Mouse (Mus musculus): ENCODE measurements around the gene Pkp4.

Pkp4 gene

GRCm38 (mm10) chr2:59266428-59266827 lies 105.8 kb downstream of the Pkp4 start:
- in situ Hi-C loops (cut with MboI, MseI), result no loop called here

- in situ Hi-C loops (cut with MboI, MseI), result no loop called here
These were observed 111.2 kb downstream of the Pkp4 start for GRCm38 (mm10) chr2:59271835-59272234.

GRCm38 (mm10) chr2:59272713-59273112 lies 112.1 kb downstream of the Pkp4 start:
- in situ Hi-C loops (cut with MboI, MseI), result no loop called here

- in situ Hi-C loops (cut with MboI, MseI), result no loop called here
These were observed 120.4 kb downstream of the Pkp4 start for GRCm38 (mm10) chr2:59280914-59281562.

- in situ Hi-C loops (cut with MboI, MseI), result no loop called here
These were observed 122.3 kb downstream of the Pkp4 start for GRCm38 (mm10) chr2:59282966-59283365.

- in situ Hi-C loops (cut with MboI, MseI), result no loop called here
These were observed 123.6 kb downstream of the Pkp4 start for GRCm38 (mm10) chr2:59284216-59284615.

- in situ Hi-C loops (cut with MboI, MseI), result no loop called here
These were observed 124.3 kb downstream of the Pkp4 start for GRCm38 (mm10) chr2:59284734-59285490.

- in situ Hi-C loops (cut with MboI, MseI), result no loop called here
These were observed 124.9 kb downstream of the Pkp4 start for GRCm38 (mm10) chr2:59285581-59285980.

GRCm38 (mm10) chr2:59286247-59286646 lies 125.6 kb downstream of the Pkp4 start:
- in situ Hi-C loops (cut with MboI, MseI), result no loop called here

- in situ Hi-C loops (cut with MboI, MseI), result no loop called here
These were observed 127.0 kb downstream of the Pkp4 start for GRCm38 (mm10) chr2:59287630-59288029.

- in situ Hi-C loops (cut with MboI, MseI), result no loop called here
These were observed 128.8 kb downstream of the Pkp4 start for GRCm38 (mm10) chr2:59289411-59289810.

GRCm38 (mm10) chr2:59290391-59290790 lies 129.7 kb downstream of the Pkp4 start:
- in situ Hi-C loops (cut with MboI, MseI), result no loop called here

GRCm38 (mm10) chr2:59299831-59300230 lies 139.2 kb downstream of the Pkp4 start:
- in situ Hi-C loops (cut with MboI, MseI), result no loop called here

- in situ Hi-C loops (cut with MboI, MseI), result no loop called here
These were observed 141.0 kb downstream of the Pkp4 start for GRCm38 (mm10) chr2:59301671-59302070.

- in situ Hi-C loops (cut with MboI, MseI), result no loop called here
These were observed 141.8 kb downstream of the Pkp4 start for GRCm38 (mm10) chr2:59302430-59302829.

GRCm38 (mm10) chr2:59303530-59304063 lies 142.9 kb downstream of the Pkp4 start:
- in situ Hi-C loops (cut with MboI, MseI), result no loop called here

GRCm38 (mm10) chr2:59307302-59307701 lies 146.7 kb downstream of the Pkp4 start:
- in situ Hi-C loops (cut with MboI, MseI), result no loop called here

- in situ Hi-C loops (cut with MboI, MseI), result no loop called here
These were observed 147.4 kb downstream of the Pkp4 start for GRCm38 (mm10) chr2:59308055-59308454.

GRCm38 (mm10) chr2:59313293-59313692 lies 152.6 kb downstream of the Pkp4 start:
- in situ Hi-C loops (cut with MboI, MseI), result no loop called here

GRCm38 (mm10) chr2:59318631-59319030 lies 158.0 kb downstream of the Pkp4 start:
- in situ Hi-C loops (cut with MboI, MseI), result no loop called here

- in situ Hi-C loops (cut with MboI, MseI), result no loop called here
These were observed 167.3 kb downstream of the Pkp4 start for GRCm38 (mm10) chr2:59327946-59328345.

- in situ Hi-C loops (cut with MboI, MseI), result no loop called here
These were observed 170.4 kb downstream of the Pkp4 start for GRCm38 (mm10) chr2:59331093-59331492.

- in situ Hi-C loops (cut with MboI, MseI), result no loop called here
These were observed 171.9 kb downstream of the Pkp4 start for GRCm38 (mm10) chr2:59332523-59332922.

Data from regulatory T cell (primary cell).